Mouse (Mus musculus) kidney, adult 2 months (tissue): ENCODE results near the gene Adm2.

Experiments used
- CTCF ChIP-seq: fragments of 200-500 bp; conservative IDR thresholded peaks from 2 replicates; pipeline ENCODE4 v1.5.1; 2011; ENCODE audit warnings: low read depth, mild to moderate bottlenecking, control low read depth, low read length, moderate library complexity, mixed read lengths; ENCODE audit not compliant: insufficient read depth, insufficient read length
- POLR2A ChIP-seq: fragments of 200-500 bp; IDR thresholded peaks from one replicate; pipeline ENCODE4 v1.6.1; 2011; ENCODE audit warnings: low read depth, low read length, control low read depth

DNA sequence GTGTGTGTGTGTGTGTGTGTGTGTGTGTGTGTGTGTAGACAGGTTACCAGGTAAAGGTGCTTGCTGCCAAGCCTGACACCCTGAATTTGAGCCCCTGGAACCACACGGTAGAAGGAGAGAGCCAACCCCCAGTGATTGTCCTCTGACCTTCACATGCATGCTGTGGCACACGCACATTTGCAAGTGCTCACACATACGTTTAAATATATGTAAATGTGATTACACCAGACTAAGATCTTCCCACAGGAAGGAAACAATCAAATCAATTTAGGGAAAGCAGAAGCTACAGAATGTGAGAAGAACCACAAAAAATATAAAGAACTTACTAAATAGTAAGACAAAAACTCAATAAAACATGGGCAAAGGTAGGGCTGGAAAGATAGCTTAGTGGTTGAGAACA lies 17.6 kb downstream of the Adm2 start:
- TF ChIP-seq POLR2A (no peak), CTCF (no peak)
